Mouse (Mus musculus) splenic B cell, adult 2 months (primary cell): ENCODE measurements at regions not wholly inside any gene's neighbourhood (a gene's known extent, or its start where the extent isn't known, plus 50 kb on each side); places are given as distances from the start of the nearest gene placed in this dataset.

Experiments used
- DNase-seq: peaks from one replicate; pipeline ENCODE4 v3.0.0-alpha.2; 2011; ENCODE audit warnings: low read depth, low spot score
- H3K27me3 ChIP-seq: 2 replicates; pipeline ENCODE4 v1.6.1; 2012; ENCODE audit warnings: mild to moderate bottlenecking, low read length, moderate library complexity, mixed read lengths; ENCODE audit not compliant: control insufficient read depth, poor library complexity, insufficient read depth, severe bottlenecking
- H3K36me3 ChIP-seq: 2 replicates; pipeline ENCODE4 v1.6.1; 2012; ENCODE audit warnings: mild to moderate bottlenecking, low read length, moderate library complexity, mixed read lengths; ENCODE audit not compliant: control insufficient read depth, poor library complexity, insufficient read depth, severe bottlenecking

DNA sequence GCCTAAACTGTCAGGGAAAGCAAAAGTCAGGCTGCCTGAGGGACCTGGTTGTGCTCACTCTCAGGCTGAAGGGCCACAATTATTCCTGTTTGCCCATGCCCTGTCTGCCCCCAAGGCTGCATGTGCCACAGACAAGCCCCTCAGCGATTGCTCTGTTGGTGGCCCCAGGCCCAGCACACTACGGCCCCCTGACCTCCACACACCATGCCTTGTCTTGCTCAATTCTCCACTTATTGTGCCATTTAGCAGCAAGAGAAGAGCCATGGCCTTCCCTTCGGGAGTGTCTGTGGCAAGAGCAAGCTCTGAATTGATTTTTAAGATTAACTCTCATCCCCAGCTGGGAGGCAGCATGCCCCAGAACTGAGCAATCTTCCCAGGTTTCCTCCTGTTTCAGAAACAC lies 173.8 kb upstream of the Rad23b start:
- Histone ChIP-seq H3K36me3 (no peaks in the 10 kb centered on the region), H3K27me3 (no peaks in the 10 kb centered on the region)
- DNase-seq = no peak

DNA sequence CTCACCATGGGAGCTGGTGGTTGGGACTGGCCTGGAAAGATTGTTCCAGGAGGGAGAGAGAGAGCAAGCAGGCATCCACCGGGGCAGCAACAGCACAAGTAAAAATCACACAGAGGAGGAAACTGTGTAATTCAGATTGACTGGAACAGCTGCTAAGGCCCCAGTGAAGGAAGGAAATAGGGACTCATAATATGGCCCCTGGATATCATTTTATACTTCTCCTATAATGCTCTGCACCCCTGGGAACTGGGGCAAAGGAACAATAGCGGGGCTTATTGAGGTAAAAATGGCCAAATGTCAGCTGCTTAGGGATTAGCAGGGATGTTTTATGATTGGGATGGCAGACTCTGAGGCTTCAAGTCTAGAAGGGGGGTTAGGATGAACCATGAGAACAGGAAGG lies 170.4 kb upstream of the Rad23b start:
- Histone ChIP-seq H3K27me3 (no peaks in the 10 kb centered on the region), H3K36me3 (no peaks in the 10 kb centered on the region)
- no peak for DNase-seq

DNA sequence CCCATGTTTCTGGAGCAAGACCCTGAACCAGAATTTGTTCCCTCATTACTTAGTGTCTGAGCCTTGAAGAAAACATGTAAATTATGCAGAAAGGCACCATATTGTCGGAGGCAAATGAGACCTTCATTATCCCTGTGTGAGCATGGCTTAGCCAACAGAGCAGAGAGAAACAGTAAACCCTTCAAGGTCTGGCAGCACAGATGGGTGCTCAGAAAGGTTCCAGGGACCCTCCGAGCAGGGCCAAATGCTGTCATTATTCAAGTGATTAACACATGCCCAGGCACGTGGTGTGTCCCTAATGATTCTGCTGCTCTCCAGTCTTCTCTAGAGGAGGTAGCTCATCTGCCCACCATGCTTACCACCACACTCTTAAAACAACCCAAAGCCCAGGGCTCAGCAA lies 166.3 kb upstream of the Rad23b start:
- Histone ChIP-seq H3K27me3 (no peaks in the 10 kb centered on the region), H3K36me3 (no peaks in the 10 kb centered on the region)
- DNase-seq = no peak

DNA sequence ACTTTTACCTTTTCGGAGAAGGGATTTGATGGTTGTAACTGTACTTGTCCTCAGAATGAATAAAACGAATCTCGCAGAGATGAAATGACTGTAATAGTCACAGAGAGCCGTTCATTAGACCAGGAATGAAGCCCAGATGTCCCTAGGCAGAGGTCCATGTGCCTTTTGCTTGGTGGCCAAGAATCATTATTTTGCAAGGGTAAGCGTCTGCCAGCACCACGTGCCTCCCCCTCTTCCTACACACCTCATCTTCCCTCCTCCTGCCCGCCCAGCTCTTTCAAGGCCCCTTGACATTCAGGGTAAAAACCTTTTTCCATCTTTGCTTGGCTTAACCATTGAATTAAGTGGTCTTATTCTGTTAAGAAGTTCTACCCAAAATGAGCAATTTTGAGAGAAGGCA lies 161.1 kb upstream of the Rad23b start:
- H3K27me3 ChIP-seq = no peaks in the 10 kb centered on the region
- no peak for DNase-seq
- H3K36me3 ChIP-seq = no peaks in the 10 kb centered on the region

DNA sequence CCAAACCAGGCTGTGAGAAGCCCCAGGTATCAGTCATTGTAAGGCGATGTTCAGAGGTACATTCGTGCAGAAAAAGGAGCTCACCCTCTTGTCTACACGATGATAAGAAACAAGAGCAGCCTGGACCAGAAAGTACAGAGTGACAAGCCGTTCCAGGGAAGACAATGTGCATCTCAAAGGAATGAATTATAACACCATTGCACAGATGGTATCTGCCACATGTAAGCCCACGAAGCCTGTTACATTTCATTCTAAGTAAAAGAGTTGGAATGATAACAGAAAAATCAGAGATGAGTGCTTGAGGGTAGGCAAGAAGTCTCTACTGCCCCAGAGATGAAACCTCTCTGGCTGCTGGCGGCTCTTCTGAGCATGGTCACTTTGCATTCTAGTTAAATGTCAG lies 159.3 kb upstream of the Rad23b start:
- DNase-seq = no peak
- Histone ChIP-seq H3K27me3 (no peaks in the 10 kb centered on the region), H3K36me3 (no peaks in the 10 kb centered on the region)

GRCm38 (mm10) chr4:55194061-55194460 lies 155.8 kb upstream of the Rad23b start:
- H3K27me3 ChIP-seq = no peaks in the 10 kb centered on the region
- DNase-seq = no peak
- H3K36me3 ChIP-seq = no peaks in the 10 kb centered on the region

GRCm38 (mm10) chr4:55194552-55194951 lies 155.3 kb upstream of the Rad23b start:
- no peaks in the 10 kb centered on the region for H3K27me3 ChIP-seq
- no peak for DNase-seq
- no peaks in the 10 kb centered on the region for H3K36me3 ChIP-seq

DNA sequence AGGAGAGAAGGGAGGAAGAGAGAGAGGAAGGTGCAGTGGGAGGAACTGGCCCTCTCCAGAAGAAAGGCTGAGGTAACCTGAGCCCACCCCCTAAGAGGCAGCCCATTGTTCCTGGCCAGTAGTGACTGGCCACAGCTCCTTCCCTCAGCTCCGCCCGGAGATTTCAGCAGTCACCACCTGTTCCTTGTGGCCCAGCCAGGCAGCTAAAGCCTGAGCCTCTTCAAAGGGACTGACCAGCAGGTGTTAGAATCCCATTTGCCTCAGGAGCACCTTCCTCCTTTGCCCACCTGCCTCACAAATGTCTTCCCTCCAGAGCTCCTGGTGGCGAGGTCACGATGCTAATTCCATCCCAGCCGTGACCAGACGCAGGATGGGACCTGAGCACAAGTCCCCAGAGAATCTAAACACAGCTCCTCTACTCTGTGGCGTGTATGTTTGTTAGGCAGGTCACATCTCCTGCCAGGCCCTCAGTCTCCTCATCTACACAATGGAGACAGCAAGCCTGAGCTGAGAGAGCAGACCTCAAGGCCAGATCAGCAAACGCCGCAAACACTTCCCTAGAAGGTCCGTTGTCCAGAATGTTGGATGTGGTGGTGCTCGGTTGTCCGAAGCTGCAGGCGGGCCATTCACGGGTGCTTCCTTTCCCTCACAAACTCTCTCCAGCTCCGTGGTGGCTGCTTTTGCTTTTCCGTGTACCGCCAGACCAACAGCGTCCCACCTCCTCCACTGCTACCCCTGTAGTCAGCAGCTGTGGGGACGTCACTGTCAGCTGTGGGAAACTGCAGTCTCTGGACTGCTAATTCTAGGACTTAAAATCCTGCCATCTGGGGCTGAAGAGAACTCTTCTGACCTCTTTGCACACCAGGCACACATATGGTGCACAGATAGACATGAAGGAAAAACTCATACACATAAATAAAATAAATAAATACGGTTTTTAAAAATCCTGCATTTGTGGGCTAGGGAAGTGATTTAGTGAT lies 145.8 kb upstream of the Rad23b start:
- Histone ChIP-seq H3K36me3 (no peaks in the 10 kb centered on the region), H3K27me3 (no peaks in the 10 kb centered on the region)
- DNase-seq = no peak

GRCm38 (mm10) chr4:55206226-55206625 lies 143.6 kb upstream of the Rad23b start:
- Histone ChIP-seq H3K27me3 (no peaks in the 10 kb centered on the region), H3K36me3 (no peaks in the 10 kb centered on the region)
- no peak for DNase-seq

- Histone ChIP-seq H3K36me3 (no peaks in the 10 kb centered on the region), H3K27me3 (no peaks in the 10 kb centered on the region)
- DNase-seq = no peak
Measured at GRCm38 (mm10) chr4:55207749-55208385, 142.0 kb upstream of the Rad23b start.

DNA sequence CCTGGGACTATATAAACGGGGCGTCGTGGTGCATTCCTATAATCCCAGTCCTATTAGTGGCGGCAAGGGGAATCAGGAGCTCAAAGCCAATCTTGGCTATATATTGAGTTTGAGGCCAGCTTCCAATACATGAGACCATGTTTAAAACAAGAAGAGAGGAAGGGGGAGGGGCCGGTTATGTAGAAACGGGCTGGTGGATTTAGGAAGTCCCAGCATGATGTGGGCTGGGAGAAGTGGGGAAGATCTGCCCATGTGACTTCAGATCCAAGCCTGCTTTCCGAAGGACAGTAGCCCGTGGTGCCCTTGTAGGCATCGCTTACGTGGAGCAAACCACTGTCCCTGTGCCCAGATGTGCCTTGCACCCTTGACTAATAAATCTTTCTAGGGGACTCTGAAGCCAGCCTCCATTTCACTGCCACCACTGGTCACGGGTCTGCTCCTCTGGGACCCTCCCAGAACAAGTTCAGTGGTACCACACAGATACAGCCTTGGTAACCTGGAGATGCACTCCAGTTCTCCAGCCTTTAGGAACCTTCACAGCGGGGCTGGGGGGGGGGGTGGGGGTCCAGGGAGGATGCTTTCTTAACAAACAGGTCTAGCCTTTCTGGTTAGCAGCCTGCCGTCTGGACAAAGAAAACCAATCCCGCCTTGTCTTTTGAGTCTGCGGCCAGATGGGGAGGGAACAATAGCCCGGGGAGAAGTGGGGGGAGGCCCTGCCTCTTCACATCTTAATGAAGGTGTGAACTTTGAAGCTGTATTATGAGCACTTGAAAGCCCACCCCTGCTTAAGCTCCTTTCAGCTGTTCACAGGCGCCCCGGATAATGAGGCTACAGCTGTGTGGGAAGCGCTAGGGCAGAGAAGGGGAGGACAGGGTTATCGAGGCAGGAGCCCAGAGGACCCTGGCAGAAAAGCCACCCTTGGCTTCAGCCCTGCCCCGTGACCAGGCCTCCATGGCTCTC lies 141.2 kb upstream of the Rad23b start:
- no peaks in the 10 kb centered on the region for H3K36me3 ChIP-seq
- no peaks in the 10 kb centered on the region for H3K27me3 ChIP-seq
- DNase-seq = no peak

DNA sequence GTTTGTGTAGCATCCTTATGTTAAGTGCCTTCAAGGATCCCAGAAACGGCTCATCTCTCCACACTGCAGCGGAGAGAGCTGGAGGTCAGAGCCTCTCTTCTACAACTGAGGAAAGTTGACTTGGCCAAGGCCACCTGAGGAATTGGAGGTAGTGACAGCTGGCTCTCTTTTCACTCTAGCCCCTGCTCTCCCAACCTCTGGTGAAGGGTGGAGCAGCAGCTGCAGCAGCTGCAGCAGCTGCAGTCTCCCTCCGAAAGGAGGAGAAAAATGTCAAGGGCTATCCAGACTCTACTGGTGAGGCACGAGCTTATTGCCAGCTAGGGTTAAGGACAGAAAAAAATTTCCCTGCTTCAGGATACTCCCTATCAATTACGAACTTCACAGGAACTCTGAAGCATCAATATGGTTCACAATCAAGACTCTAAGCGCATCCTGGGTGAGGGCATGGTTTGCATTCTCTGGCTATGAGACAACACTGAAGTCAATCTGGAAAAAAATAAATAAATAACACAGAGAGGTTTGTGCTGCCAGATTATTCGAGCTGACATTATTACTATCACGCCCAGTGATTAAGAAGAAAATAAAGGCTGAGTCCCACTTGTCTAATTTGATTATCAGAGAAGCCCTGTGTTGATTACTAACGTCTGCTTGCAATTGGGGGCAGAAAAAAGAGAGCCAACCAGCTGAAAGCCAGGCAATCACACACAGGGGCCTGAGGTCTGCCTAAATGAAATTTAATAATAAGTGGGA lies 134.2 kb upstream of the Rad23b start:
- no peak for DNase-seq
- no peaks in the 10 kb centered on the region for H3K27me3 ChIP-seq
- no peaks in the 10 kb centered on the region for H3K36me3 ChIP-seq

GRCm38 (mm10) chr4:55216175-55216545 lies 133.7 kb upstream of the Rad23b start:
- no peaks in the 10 kb centered on the region for H3K36me3 ChIP-seq
- no peak for DNase-seq
- H3K27me3 ChIP-seq = no peaks in the 10 kb centered on the region

- no peaks in the 10 kb centered on the region for H3K36me3 ChIP-seq
- H3K27me3 ChIP-seq = no peaks in the 10 kb centered on the region
- DNase-seq = no peak
Measured at GRCm38 (mm10) chr4:55225766-55226165, 124.1 kb upstream of the Rad23b start.
